Mouse (Mus musculus) liver, adult 2 months (tissue): ENCODE measurements around the gene Atpaf2. TPM values are rescaled to one million over a fixed set of nuclear protein-coding genes. Genes with fewer than 3 reads are reported as not detected.
A peak's percentile ranks its signal among the peaks of the same experiment; 100 is the strongest.

Experiments used
- DNase-seq: peaks from one replicate; pipeline ENCODE4 v3.0.0-alpha.2; 2011; ENCODE audit warnings: low read depth, low spot score; ENCODE audit errors: extremely low read depth
- H3K27ac ChIP-seq: fragments of 200-500 bp; replicated peaks from 2 replicates; pipeline ENCODE4 v1.5.1; 2012; ENCODE audit warnings: low read depth, mild to moderate bottlenecking, control low read depth, inconsistent platforms, low read length; ENCODE audit not compliant: insufficient read depth
- H3K27me3 ChIP-seq: fragments of 200-500 bp; 2 replicates; pipeline ENCODE4 v1.6.1; 2012; ENCODE audit warnings: mild to moderate bottlenecking, moderate library complexity, low read length, inconsistent platforms; ENCODE audit not compliant: control insufficient read depth, insufficient read depth
- H3K36me3 ChIP-seq: fragments of 200-500 bp; 2 replicates; pipeline ENCODE4 v1.6.1; 2012; ENCODE audit warnings: low read length, inconsistent platforms; ENCODE audit not compliant: control insufficient read depth, insufficient read depth
- H3K4me1 ChIP-seq: fragments of 200-500 bp; 2 replicates; pipeline ENCODE4 v1.6.1; 2011; ENCODE audit warnings: low read length; ENCODE audit not compliant: control insufficient read depth, insufficient read depth
- H3K4me3 ChIP-seq: fragments of 200-500 bp; 2 replicates; pipeline ENCODE4 v1.5.1; 2011; ENCODE audit warnings: low read depth, mild to moderate bottlenecking, control low read depth, low read length, moderate library complexity; ENCODE audit not compliant: insufficient read depth
- H3K79me2 ChIP-seq: fragments of 200-500 bp; 2 replicates; pipeline ENCODE4 v1.6.1; 2012; ENCODE audit warnings: inconsistent platforms, mild to moderate bottlenecking, low read length, moderate library complexity; ENCODE audit not compliant: control insufficient read depth, insufficient read depth
- H3K9ac ChIP-seq: fragments of 200-500 bp; 2 replicates; pipeline ENCODE4 v1.6.1; 2012; ENCODE audit warnings: low read depth, mild to moderate bottlenecking, control low read depth, inconsistent platforms, low read length
- CTCF ChIP-seq: fragments of 200-500 bp; IDR thresholded peaks from 2 replicates; pipeline ENCODE4 v1.5.1; 2011; ENCODE audit warnings: low read depth, low read length, control low read depth
- POLR2A ChIP-seq: fragments of 200-500 bp; IDR thresholded peaks from 2 replicates; pipeline ENCODE4 v1.6.1; 2011; ENCODE audit warnings: low read length, control low read depth; ENCODE audit not compliant: insufficient read depth; ENCODE audit errors: extremely low read depth
- WGBS: fragments of 180-500 bp; shearing (Covaris S2); methylation state at CpG from one replicate; pipeline ENCODE4 v1.1.7; 2018; 5-methylcytosine and 5-hydroxymethylcytosine counted together
- polyA plus RNA-seq: library from polyadenylated mRNA; depleted of rRNA; stranded (reverse); fragments of >200 nt; gene quantifications from 2 replicates; pipeline ENCODE4 v1.2.3, GENCODE M21; 2012; rRNA removed
- total RNA-seq: library from RNA; depleted of rRNA; stranded (reverse); fragments of >200 nt; gene quantifications from 2 replicates; pipeline ENCODE4 v1.2.3, GENCODE M21; 2014; rRNA removed

Atpaf2 gene
- total and polyA plus RNA-seq, 2 experiments = 15.3 to 23.3 TPM

DNA sequence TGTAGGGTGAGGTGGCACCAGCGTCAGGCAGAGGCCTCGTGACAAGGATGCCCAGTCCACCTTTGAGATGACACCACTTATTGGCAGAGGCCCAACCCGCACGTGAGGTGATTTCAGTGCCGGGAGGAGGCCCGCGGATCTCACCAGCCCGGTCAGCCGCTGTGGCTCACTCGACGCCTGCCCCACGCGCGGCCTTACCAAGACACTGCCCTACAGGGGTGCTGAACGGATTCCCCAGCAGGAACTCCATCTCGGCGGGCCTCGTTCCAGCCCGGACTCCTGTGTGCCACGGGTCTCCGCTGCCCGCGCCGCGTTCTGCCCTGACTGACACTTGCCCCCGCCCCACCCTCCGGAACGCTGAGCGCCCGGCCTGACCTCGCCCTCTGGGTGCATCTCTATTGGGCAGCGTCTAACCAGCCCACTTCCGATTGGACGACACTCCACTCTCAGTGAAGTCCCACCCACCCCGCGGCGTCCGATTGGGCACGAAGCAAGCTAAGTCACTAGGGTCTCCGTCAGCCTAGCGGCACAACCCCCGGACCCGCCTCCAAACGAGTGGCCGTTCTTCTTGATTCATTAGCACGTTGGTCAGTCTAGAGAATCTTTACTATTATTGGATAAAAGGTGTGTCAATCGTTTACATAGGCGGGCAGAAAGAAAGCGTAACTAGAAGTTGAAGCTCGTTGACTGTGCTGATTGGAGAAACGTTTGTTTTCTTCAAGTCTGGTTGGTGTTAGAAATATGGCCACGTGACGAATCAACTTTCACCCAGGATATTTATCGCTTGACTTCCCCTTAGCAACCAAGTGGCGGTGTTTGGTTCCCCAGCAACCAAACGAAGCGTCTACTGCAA is 65.5 kb downstream of the Atpaf2 start, which contains the start of the genes Tom1l2 and Drc3:
Gene Tom1l2, minus strand, starts transcription at position 347 of the 853 bp plus-strand sequence.
Gene Drc3, plus strand, starts transcription at position 771 of the 853 bp plus-strand sequence.
- Histone ChIP-seq H3K79me2 (peaks cover 19% of the 10 kb centered on the region), H3K27ac (peak within 1 kb of the TSS; percentile 85), H3K4me1 (peaks cover 6% of the 10 kb centered on the region; the same call in 1 of the 2 replicates), H3K9ac (peak within 1 kb of the TSS; percentile 85), H3K27me3 (no peaks in the 10 kb centered on the region), H3K36me3 (no peaks in the 10 kb centered on the region), H3K4me3 (peak within 1 kb of the TSS; percentile 77)
- DNase-seq = peak; percentile 100
- TF ChIP-seq POLR2A (peak; percentile 82), CTCF (no peak)
- WGBS = under 1% methylated on average over 57 of the region's 57 CpGs

DNA sequence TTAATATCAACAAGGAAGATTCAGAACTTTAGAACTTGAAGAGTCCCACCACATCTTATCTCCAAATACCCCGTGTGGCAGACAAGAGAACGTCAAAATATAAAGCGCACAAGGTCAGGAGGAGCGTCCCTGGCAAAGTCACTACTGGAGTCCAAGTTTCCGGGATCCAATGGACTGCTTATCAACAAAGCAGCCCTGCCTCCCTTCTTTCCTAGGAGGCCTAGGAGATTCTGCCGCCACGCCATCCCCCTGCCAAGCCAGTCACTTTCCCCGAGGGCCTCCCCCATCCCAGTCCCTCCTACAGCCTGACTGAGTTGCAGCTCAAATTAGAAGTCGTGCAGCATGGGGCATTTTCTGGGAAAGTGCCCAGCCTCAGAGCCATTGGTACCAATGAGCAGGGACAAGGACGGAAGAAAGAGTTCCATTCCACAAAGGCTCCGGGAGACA is 66.3 kb downstream of the Atpaf2 start:
- 4% methylated on average over 11 of the region's 11 CpGs for WGBS
- peaks cover 19% of the 10 kb centered on the region for H3K79me2 ChIP-seq
- TF ChIP-seq POLR2A (no peak), CTCF (no peak)
- H3K27me3 ChIP-seq = no peaks in the 10 kb centered on the region
- H3K9ac ChIP-seq = peak overlapping the region; percentile 85
- H3K36me3 ChIP-seq = no peaks in the 10 kb centered on the region
- peak overlapping the region; percentile 85 for H3K27ac ChIP-seq
- peak overlapping the region; percentile 77 for H3K4me3 ChIP-seq
- peak; percentile 58 for DNase-seq
- peaks cover 8% of the 10 kb centered on the region; the same call in 1 of the 2 replicates for H3K4me1 ChIP-seq

DNA sequence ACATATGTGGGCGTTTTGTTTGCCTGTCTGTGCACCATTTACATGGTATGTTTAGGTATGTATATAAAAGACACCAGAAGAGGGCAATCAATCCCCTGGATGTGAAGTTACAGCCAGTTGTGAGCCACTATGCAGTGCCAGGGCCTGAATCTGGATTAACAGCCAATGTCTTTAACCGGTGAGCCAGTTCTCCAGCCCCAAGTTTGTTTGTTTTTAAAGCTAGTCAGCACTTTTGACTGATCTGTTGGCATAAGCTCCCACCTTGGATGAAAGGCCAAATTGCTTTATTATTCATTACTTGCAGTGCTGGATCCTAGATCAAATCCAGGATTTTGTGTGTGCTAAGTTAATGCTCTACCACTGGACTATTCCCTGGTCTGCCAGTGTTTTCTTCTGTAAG is 66.9 kb downstream of the Atpaf2 start:
- WGBS = 40% methylated on average over 2 of the region's 2 CpGs
- H3K4me3 ChIP-seq = peak overlapping the region; percentile 77; the same call in 1 of the 2 replicates
- H3K79me2 ChIP-seq = peaks cover 19% of the 10 kb centered on the region
- TF ChIP-seq POLR2A (no peak), CTCF (no peak)
- H3K27ac ChIP-seq = peak overlapping the region; percentile 85
- H3K27me3 ChIP-seq = no peaks in the 10 kb centered on the region
- no peaks in the 10 kb centered on the region for H3K36me3 ChIP-seq
- H3K9ac ChIP-seq = peak overlapping the region; percentile 85; the same call in 1 of the 2 replicates
- peaks cover 8% of the 10 kb centered on the region; the same call in 1 of the 2 replicates for H3K4me1 ChIP-seq
- peak; percentile 90 for DNase-seq

Other genes with a start within 250 kb of the Atpaf2 start
- gene Srebf1, start 195.9 kb downstream of the Atpaf2 start, total RNA-seq = 151 and 152 TPM in 2 replicates
- gene Srebf1, start 195.9 kb downstream of the Atpaf2 start, polyA plus RNA-seq = 477 and 580 TPM in 2 replicates
- 9.6 and 13.5 TPM in 2 replicates for gene Tom1l2, start 65.6 kb downstream of the Atpaf2 start, total RNA-seq
- gene Tom1l2, start 65.6 kb downstream of the Atpaf2 start, polyA plus RNA-seq = 16.9 and 22.1 TPM in 2 replicates
- 0.46 and 0.74 TPM in 2 replicates for gene Drc3, start 65.1 kb downstream of the Atpaf2 start, total RNA-seq
- 0.46 and 0.64 TPM in 2 replicates for gene Drc3, start 65.1 kb downstream of the Atpaf2 start, polyA plus RNA-seq
- gene Gid4, start 1.3 kb downstream of the Atpaf2 start, total RNA-seq = 11.7 and 14.1 TPM in 2 replicates
- 18.9 and 21.7 TPM in 2 replicates for gene Gid4, start 1.3 kb downstream of the Atpaf2 start, polyA plus RNA-seq
- gene Drg2, start 36.1 kb upstream of the Atpaf2 start, total RNA-seq = 29.1 and 36.6 TPM in 2 replicates
- 40.1 and 41.7 TPM in 2 replicates for gene Drg2, start 36.1 kb upstream of the Atpaf2 start, polyA plus RNA-seq
- under 0.01 TPM in 1 of 2 replicates, not detected in the other for gene Myo15, start 50.9 kb upstream of the Atpaf2 start, total RNA-seq
- 0.05 and 0.06 TPM in 2 replicates for gene Myo15, start 50.9 kb upstream of the Atpaf2 start, polyA plus RNA-seq
- gene Alkbh5, start 117.9 kb upstream of the Atpaf2 start, total RNA-seq = 25.2 and 33.8 TPM in 2 replicates
- 21.2 and 22.6 TPM in 2 replicates for gene Alkbh5, start 117.9 kb upstream of the Atpaf2 start, polyA plus RNA-seq